Mouse (Mus musculus) adipocyte (in vitro differentiated cells): ENCODE results near the gene Rufy3.

Experiments
- DNase-seq: peaks from one replicate; pipeline ENCODE4 v3.0.0-alpha.2; 2016; ENCODE audit warnings: low spot score

Rufy3 gene

DNA sequence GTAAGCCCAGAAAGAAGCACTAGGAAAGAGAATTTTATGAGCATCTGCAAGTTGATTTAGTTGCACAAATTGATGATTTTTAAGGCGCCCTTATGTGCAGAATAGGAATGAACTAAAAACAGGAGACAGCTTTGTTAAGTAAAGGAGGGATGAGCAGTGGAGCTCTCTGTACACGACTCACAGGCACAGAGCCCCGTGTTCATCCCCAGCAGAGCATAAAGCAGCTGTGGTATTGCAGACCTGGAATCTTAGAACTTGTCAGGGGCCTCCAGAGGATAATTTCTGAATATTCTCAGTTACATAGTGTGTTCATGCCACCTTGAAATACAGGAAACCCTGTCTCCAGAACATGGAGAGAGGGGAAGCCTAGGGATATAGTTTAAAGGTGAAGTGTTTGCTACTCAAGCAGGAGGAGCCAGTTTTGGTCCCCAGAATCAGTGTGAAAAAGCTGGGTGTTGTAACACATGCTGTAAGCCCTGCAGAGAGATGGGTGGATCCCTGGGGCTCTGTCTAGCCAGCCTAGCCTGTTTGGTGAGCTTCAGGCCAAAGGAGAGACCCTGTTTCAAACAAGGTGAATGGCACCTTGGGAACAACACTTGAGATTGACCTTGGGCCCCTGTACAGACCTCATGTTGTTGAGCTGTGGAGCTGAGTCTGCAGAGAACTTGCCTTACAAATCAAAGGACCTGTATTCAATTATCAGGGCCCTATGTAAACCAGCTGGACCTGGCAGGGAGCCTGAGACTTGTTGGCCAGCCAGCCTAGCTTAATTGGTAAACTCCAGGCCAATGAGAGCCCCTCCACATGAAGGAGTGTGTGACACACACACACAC lies 10.9 kb downstream of the Rufy3 start:
- DNase-seq: peak; percentile 52

DNA sequence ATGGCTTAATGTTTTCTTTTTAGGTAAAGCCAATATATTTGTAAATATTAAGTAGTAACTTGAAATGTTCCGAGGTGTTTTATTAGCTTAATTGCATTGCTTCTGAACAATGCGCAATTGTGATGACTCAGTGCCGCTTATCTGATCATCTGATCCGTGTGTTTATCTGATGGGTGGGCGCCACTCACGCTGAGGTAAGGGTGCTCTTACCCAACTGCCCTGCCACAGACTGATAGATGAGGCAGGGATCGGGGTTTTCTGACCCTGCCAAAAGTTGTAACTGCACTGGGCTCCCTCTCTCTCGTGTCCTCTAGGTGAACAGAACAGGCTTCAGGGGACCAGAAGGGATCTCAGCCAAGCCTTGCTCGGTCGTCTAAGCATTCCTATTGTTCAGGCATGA lies 15.8 kb downstream of the Rufy3 start:
- no peak for DNase-seq

DNA sequence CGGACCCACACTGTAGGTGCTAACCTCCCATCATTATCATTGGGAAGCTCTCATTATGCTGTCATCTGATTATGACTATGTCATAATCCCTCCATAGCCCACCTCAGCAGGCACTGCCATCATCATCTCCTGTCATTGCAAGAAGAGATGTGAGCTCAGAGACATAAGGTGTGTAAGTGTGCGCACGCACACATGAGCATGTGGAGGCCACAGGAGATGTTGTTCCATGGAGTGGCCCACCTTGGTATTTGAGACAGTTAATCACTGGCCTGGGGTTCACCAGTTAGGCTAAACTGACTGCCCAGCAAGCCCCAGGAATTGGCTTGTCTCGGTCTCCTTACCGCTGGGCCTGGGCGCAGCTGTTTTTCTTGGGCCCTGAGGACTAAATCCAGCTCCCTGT lies 16.5 kb downstream of the Rufy3 start:
- DNase-seq: no peak

DNA sequence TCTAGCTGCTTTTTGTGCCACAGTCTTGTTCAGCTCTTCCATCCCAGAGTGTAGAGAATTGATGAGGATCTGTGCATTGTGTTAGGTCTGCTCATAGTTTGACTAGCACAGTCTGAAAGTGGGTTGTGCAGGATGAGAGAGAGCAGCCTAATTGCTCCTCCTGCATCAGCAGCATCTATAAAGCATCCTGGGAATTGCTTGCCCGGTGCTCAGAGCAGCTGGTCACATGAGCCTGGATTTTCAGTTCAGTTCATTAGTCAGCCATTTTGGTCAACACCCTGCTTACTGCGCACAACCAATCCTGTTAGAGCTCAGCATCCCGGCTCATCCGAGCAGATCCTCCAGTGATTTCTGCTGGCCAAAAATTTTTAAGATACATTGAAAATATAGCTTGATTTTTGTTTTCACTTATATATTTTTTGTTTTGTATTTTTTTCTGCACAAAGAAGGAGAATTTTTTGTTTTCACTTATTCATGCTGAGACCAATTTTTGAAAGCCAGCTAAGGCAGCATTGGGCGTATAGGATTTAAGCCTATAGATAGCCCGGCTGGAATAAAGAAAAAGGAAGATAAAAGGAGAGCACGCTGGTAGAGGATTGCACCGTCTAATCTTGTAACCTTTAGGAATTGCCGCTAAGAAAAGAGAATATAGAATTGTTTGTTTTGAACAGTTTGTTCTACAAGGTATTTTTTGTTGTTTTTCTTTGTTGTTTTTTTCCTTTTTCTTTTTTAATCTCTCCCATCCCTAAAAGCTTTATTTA lies 18.6 kb downstream of the Rufy3 start:
- DNase-seq: peak; percentile 48

DNA sequence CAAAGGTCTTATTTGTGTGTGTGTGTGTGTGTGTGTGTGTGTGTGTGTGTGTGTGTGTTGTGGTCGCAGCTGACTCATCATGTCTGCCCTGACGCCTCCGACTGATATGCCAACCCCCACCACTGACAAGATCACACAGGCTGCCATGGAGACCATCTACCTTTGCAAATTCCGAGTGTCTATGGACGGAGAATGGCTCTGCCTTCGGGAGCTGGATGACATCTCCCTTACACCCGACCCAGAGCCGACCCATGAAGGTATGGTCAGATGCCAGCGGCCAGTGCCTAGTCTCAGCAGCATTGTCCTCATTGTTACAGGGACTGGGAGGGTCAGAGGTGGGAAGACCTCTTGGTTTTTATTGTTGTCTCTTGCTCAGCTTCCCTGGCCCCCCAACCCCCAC lies 19.2 kb downstream of the Rufy3 start:
- DNase-seq: no peak

DNA sequence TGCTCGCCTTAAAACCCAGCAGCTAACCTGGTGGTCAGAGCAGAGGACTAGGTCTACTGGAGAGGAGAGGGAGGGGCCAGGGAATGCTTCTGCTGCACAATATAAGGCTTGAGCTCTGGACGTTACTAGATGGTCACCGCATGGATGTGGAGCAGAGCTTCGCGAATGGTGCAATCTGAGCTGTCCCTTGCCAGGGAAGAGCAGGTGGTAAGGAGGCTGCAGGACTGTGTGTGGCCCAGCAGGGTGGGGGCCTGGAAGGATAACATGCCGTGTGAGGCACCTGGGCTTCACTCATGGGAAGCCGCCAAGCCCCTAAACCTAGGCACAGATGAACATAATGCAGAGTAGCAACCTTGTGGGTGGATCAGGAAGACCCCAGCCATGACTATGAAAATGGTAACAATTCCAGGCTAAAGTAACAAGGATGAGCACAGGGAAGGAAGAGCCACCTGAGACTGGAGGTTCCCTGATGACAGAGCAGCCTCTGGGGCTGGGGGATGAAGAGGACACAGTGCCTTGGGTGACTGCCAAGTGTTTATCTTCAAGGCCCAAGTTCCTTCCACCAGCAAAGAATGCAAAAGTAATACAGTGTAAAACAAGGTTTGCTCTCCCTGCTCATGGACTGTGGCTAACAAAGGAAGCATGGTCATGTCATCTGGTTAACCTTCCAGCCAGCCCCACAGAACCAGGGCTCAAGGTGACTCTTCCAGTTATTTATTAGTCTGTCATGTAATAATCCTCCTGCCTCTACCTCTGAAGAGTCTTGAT lies 21.8 kb downstream of the Rufy3 start:
- no peak for DNase-seq

DNA sequence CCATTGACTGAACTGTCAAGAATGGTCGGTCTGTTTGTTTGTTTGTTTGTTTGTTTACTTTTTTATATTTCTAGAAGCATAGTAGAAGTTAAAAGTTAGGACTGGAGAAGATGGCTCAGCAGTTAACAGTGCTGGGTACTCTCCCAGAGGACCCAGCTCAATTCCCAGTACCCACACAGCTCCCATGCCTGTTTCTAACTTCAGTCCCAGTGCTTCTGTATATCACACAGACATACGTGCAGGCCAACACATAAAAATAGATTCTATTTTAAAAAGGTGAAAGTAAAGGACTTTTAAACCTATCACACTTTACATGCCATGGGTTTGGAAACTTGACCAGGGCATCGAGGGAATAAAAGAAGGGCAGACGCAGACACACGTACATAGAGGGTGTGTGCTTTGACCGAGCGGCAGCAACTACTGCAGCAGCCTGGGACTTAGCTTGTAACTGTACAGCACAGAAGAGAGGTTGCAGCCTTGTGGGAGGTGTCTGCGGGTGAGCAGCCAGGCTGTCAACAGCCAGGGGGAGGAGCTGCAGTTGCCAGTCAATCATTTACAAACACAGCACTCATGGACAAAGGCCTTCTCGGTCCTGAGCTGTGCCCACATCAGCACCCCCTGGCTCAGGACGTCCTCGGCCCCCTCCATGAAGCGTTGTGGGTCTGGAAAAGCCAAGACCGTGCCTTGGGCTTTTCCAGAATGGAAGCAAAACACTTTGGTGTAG lies 22.5 kb downstream of the Rufy3 start:
- peak; percentile 30 for DNase-seq

DNA sequence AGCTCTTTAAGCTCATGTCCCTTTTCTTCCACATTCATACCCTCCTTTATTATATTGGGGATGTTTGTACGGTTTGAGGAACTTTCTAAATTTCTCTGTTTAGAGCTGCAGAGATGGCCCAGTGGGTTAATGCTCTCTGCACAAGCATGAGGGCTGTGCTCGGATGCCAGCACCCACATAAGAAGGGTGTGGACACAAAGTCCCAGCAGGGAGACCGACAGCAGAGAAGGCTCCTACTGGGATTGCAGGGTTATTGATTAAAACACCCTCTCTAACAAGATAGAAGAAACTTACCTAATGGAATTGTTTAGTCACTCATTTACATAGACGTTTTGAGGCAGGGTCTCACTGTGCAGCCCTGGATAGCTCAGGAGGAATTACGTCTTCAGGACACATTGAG lies 23.6 kb downstream of the Rufy3 start:
- DNase-seq: no peak

DNA sequence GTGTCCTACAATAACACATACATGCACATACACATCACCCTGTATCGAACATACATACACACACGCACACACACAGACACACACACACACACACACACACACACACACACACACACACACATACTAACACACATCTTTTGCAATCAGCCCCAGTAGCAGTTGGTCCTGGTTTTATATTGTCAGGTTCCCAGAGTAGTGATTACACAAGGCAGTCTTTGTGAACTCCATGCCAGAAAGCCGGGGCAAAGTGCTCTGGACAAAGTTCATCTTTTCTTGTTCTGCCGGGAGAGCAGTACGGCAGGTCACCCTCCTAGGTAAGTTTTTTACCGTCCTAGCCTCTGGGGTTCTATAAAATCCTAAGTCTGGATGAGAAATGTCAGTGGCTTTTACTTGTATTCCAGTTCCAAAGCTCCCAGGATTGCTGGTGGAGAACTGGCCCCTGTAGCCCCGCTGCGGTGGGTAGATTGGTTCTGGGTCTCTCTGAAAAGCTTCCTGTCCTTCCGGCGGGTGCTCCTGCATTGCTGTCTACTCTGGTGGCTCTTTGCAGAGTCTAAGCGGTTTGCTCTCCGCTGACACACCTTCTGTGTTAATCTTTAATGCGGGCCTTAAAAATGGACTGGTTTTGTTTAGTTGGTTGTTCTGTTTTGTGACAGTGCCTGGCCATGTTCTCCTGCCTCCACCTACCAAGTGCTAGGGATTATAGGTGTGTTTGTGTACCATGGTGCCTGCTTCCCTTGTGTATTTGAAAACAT lies 28.8 kb downstream of the Rufy3 start:
- DNase-seq: peak; percentile 81

DNA sequence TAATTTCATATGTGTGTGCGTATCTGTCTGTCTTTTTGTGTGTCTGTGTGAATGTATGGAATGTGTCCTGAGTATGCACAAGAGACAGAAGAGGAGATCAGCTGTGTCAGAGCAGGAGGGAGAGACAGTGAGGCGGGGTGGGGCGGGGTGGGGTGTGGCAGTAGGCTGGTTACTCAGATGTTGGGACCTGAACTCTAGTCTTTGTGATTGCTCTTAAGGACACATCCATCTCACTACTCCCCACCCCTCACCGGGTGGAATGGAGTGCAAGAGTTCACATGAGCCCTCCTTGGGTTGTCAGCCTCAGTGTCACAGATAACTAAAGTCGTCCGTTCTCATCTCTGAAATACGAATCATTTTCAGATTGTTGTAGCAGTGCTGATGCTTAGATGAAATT lies 29.3 kb downstream of the Rufy3 start:
- DNase-seq: no peak

DNA sequence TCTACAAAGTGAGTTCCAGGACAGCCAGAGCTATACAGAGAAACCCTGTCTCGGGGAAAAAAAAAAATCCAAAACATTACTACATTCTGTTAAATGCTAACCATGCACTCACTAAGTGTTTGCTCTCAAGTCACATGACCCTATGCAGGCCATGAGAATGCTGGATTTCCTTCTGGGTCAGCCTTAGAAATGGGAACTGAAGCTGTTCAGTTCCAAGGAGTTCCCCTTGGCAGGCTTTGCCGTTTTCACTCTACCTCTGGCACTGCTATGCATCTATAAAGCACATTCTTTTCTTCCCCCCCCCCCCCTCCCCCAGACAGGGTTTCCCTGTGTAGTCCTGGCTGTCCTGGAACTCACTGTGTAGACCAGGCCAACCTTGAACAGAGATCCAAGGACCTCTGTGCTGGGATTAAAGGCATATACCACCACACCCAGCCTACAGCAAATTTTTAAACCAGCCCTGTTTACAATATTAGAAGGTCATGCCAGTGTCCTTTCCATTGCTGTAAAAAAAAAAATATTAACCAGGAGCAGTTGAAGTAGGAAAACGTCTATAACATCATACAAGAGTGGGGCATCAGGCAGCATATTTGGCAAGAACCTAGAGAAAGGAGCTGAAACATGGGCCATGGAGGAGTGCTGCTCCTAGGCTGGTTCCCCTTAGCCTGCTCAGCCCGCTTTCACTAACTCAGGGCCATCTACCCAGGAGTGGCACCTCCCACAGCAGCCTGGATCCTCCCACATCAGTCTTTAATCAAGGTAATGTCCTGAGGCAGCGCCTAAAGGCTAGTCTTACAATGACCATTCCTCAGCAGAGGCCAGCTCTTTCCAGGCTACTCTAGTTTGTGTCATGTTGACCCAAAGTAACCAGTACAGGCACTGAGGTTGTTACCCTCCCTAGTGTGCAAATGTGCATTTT lies 31.0 kb downstream of the Rufy3 start:
- no peak for DNase-seq

DNA sequence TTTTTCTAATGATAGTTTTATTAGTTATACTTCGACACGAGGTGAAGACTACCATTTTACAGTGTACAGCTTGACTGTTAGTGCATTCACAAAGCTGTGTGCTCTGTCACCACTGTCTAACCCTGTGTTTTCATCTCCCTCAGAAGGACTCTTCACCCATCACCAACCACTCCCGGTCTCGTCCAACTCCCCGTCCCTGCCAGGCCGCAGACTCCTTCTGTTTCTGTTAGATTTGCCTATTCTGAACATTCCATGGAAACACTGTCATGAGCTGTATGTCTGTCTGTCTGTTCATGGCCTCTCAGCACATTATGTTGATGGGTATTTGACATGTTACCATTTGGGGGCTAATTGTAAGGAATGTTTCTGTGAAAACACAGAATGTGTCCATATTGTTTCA lies 34.1 kb downstream of the Rufy3 start:
- DNase-seq: no peak

DNA sequence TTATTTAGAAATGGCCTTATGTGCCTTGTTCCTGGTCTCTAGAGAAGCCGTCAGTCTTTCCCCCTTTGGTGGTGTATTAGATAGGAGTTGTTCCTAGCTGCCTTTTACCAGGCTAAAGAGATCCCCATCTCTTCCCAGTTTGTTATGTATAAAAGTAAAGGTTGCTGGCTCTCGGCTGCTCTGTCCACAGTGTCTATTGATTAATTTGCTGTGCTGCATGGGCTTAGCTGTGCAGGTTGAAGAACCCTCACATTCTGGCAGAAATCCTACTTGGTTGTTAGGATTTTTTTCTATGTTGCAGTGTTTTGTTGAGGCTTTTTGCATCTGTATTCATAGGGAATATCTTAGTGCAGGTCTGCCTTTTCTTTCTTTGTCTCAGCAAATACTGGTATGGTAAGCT lies 37.2 kb downstream of the Rufy3 start:
- DNase-seq: no peak

DNA sequence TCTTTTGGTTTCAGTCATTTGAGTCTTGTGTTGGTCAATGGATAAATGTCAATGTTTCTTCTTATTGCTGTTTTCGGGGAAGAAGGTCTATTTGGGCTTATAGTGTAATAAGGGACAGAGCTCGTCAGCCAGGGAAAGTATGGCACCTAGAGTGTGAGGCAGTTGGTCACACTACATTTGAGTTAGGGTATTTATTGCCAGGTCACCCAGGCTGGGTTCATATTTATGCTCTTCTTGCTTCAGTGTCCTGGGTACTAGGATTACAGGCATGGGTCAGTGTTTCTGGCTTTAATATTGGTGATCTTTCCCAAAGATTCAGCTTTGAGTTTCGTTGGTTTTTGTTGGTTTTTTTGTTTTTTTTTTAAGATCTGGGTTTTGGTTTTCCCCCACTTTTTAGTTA lies 37.9 kb downstream of the Rufy3 start:
- DNase-seq: no peak

DNA sequence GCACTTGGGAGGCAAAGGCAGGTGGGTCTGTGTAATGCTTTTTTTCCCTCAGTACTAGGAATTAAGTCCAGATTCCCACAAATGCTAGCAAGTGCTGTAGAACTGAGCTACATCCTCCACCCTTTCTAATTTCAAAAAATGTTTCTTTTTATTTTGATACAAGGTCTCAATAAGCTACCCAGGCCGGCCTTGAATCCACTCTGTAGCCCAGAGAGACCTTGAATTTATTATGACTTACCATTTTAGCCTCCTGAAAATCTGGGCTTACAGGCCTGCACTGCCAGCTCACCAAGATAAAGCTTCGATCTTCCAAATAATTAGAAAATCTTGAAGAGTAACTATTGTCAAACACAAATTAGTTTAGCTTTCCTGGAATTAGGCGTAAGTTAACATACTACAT lies 39.2 kb downstream of the Rufy3 start:
- DNase-seq: no peak

DNA sequence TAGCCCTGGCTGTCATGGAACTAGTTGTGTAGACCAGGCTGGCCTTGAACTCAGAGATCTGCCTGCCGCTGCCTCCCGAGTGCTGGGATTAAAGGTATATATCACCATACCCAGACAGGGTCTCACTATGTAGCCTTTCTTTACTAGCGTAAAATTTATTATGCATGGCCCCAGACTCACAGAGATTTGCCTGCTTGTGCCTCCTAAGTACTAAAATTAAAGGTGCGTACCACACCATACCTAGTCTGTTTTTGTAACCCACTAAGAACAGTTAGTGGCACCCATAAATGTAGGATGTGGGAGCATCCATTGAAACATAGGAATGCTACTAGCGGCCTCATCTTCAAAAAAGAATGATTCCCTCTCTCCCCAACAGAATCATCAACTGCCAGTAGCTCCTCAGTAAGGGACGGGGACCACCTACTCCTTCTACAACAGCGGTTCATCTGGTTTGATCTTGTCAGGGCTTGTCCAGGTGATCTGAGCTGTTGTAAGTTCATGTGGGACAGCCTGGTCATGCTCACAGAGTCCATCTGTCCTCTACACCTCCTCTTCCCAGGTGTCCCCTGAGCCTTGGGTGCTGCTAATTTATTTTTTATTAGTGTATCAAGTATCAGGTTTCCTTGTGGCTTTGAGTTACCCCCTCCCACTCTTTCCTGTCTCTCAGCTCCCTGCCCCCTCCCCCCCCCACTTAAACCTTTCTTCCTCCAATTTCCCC lies 40.0 kb downstream of the Rufy3 start:
- no peak for DNase-seq

DNA sequence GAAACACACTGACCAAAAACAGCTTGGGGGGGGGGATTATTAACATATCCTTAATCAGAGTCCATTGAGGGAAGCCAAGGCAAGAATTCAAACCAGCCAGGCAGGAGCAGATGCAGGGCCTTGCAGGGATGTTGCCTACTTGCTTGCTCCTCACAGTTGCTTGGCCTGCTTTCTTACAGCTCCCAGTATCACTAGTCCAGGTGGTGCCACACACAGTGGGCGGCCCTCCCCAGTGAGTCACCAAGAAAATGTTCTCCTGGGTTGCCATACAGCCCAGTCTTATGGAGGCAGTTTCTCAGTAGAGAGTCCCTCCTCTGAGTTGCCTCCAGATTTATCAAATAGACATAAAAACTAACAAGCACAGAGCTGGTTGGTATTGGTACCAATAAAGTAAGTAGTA lies 49.3 kb downstream of the Rufy3 start:
- no peak for DNase-seq

DNA sequence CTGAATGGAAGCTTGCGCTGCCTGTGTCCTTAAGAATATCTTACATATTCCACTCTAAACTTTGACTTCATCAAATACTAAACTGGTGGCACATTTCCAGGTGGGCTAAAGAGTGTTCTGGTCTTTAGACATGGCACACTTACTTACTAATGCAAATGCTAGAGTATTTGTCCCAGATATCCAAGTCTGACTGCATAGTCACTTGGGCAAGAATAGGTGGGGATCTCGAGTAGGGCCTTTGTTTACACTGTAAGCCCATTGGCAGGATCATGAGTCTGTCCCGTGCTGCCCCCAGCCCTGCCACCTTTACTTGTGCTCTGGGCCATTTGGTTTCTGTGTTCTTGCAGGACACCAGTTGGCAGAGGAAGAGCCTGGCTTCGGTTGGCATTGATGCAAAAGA lies 52.1 kb downstream of the Rufy3 start:
- DNase-seq: peak; percentile 30

DNA sequence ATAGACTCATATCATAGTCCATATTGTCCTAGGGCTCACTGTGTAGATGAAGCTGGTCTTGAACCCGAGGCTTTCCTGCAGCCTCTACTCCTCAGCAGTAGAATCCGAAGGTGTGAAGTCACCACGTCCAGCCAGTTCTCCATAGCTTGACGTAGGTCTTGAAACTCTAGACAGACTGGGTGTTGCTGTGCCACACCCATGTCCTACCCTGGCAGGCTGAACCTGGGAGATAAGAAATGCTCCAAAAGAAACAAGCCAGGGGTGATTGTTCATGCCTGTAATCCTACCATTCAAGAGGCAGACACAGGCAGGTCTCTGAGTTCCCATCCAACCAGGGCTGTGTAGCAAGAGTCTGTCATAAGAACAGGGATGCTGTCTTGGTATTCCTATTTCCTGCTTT lies 62.7 kb downstream of the Rufy3 start:
- DNase-seq: no peak

DNA sequence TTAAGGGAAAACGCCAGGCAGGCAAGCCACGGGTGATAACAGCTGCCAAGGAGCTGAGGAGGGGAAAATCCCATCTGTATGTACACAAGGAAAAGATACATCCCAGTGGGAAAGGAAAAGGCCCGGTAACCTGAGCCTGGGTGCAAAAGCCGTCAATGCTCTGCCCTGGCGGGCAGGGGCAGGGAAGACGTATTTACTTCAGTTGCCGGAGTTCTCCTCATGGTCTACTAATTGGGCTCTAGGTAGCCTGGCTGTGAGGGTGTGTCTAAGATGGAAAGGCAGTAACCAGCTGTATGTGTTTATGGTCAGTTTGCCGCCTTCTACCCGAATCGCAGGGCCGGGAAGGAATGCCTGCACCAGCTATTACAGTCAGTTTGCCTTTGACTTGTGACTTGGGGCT lies 64.3 kb downstream of the Rufy3 start:
- no peak for DNase-seq
